Mouse (Mus musculus): ENCODE measurements around the gene Arhgef16. TPM values are rescaled to one million over a fixed set of nuclear protein-coding genes. Genes with fewer than 3 reads are reported as not detected.

The Arhgef16 gene
- polyA plus RNA-seq, 1 experiment: 12.3 TPM

DNA sequence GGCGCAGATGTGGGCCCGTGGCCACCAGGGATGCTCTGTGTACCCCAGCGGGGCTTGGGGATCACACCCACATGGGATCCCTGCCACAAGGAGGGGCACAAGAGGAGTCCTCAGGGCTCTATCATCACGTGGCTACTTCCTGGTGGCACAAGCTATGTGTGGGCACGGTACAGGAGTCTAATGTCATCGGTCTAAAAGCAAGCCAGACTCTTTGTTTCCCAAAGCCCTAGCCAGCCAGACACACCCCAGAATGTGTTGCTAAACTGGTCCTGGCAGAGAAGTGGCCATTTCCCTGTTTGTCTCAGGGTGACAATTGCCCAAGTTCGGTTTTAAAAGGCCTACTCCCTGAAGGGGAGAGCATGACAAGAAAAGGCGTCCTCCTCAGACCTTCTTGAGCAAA lies 31.8 kb upstream of the Arhgef16 start:
- DNase-seq: no peak
- TF ChIP-seq POLR2A (IDR thresholded peaks at IDR 0.05; ENCODE audit: control insufficient read depth, extremely low read depth, insufficient read depth, low read length, poor library complexity) (no peak), CTCF (IDR thresholded peaks at IDR 0.05; ENCODE audit: borderline replicate concordance, control insufficient read depth, extremely low read depth, insufficient read depth, low read length, poor library complexity) (no peak)
- 76% methylated on average over 8 of the region's 8 CpGs for WGBS
- H3K4me3 ChIP-seq (ENCODE audit: control insufficient read depth, insufficient read depth, low read length): no peak overlapping the region
- no peaks in the 10 kb centered on the region for H3K4me1 ChIP-seq (replicated peaks; ENCODE audit: control insufficient read depth, insufficient read depth, low read length)
- H3K27ac ChIP-seq (ENCODE audit: control insufficient read depth, insufficient read depth, low read length): no peak overlapping the region
- H3K27me3 ChIP-seq (ENCODE audit: control insufficient read depth, insufficient read depth, low read length): no peaks in the 10 kb centered on the region
- H3K36me3 ChIP-seq (ENCODE audit: control insufficient read depth, insufficient read depth, low read length): no peaks in the 10 kb centered on the region

DNA sequence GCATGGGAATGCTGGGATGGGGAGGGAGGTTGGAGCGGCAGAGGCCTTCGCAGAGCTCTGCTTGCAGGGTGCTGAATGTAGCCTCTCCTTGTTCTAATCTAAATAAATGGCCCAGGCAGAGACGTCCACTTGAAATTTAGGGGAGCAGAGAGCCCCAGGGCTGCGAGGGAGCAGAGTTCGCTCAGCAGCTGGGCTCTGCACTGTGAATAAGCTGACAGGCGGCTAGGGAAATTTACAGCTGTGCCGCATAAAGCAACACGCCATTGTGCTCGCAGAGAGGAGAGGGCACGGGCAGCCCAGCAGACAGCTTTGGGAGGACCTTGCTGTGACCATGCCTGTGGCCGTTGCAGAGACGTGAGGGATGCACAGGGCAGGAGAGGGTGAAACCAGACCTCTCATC lies 29.8 kb upstream of the Arhgef16 start:
- no peaks in the 10 kb centered on the region for H3K4me1 ChIP-seq (replicated peaks; ENCODE audit: control insufficient read depth, insufficient read depth, low read length)
- H3K36me3 ChIP-seq (ENCODE audit: control insufficient read depth, insufficient read depth, low read length): no peaks in the 10 kb centered on the region
- H3K27me3 ChIP-seq (ENCODE audit: control insufficient read depth, insufficient read depth, low read length): no peaks in the 10 kb centered on the region
- DNase-seq: no peak
- WGBS: 92% methylated on average over 12 of the region's 12 CpGs
- TF ChIP-seq CTCF (IDR thresholded peaks at IDR 0.05; ENCODE audit: borderline replicate concordance, control insufficient read depth, extremely low read depth, insufficient read depth, low read length, poor library complexity) (no peak), POLR2A (IDR thresholded peaks at IDR 0.05; ENCODE audit: control insufficient read depth, extremely low read depth, insufficient read depth, low read length, poor library complexity) (no peak)
- no peak overlapping the region for H3K4me3 ChIP-seq (ENCODE audit: control insufficient read depth, insufficient read depth, low read length)
- no peak overlapping the region for H3K27ac ChIP-seq (ENCODE audit: control insufficient read depth, insufficient read depth, low read length)

DNA sequence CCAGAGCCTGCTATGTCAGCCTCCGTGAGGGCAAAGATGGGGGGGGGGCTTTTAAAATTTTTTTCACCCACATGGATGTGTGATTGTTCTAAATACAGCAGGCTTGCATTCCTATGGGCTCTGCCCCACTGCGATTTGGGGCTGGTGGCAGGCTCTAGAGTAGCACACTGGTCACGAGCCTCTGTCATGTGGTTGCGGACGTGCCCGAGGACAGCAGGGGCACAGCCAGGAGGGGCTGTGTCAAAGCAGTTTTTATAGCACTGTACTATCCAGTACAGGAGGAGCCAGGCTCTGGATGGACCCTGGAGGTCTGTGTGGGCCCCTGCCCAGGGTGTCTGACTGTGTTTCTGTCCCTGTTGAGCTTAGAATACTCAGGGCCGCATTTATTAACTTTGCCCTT lies 28.5 kb upstream of the Arhgef16 start:
- no peak overlapping the region for H3K27ac ChIP-seq (ENCODE audit: control insufficient read depth, insufficient read depth, low read length)
- WGBS: 97% methylated on average over 7 of the region's 7 CpGs

DNA sequence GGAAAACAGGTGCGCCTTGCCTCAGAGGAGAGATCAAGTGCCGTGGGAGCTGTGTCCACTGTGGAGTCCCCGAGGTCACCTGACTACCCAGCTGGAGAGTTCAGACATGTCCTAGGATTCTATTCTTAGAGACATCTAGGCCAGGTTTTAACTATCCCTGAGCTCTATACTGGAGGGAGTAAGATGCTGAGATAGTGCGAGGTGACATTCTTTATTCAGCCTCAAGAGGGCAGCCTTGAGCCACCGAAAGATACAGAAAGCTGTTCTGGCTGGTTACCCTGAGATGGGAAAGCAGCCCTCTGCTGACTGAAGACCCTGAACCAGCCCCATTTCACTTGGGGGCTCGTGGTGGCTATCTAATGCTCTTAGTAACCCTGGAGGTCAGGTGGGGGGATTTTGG lies 27.4 kb upstream of the Arhgef16 start:
- H3K36me3 ChIP-seq (ENCODE audit: control insufficient read depth, insufficient read depth, low read length): no peaks in the 10 kb centered on the region
- H3K4me3 ChIP-seq (ENCODE audit: control insufficient read depth, insufficient read depth, low read length): no peak overlapping the region
- 33% methylated on average over 6 of the region's 6 CpGs for WGBS
- no peaks in the 10 kb centered on the region for H3K4me1 ChIP-seq (replicated peaks; ENCODE audit: control insufficient read depth, insufficient read depth, low read length)
- DNase-seq: peak; percentile 51
- H3K27me3 ChIP-seq (ENCODE audit: control insufficient read depth, insufficient read depth, low read length): no peaks in the 10 kb centered on the region
- H3K27ac ChIP-seq (ENCODE audit: control insufficient read depth, insufficient read depth, low read length): no peak overlapping the region
- TF ChIP-seq POLR2A (IDR thresholded peaks at IDR 0.05; ENCODE audit: control insufficient read depth, extremely low read depth, insufficient read depth, low read length, poor library complexity) (no peak), CTCF (IDR thresholded peaks at IDR 0.05; ENCODE audit: borderline replicate concordance, control insufficient read depth, extremely low read depth, insufficient read depth, low read length, poor library complexity) (no peak)

More for the DNA sequence above, 28.5 kb upstream of the Arhgef16 start:
- Histone ChIP-seq H3K36me3 (ENCODE audit: control insufficient read depth, insufficient read depth, low read length) (no peaks in the 10 kb centered on the region), H3K4me1 (replicated peaks; ENCODE audit: control insufficient read depth, insufficient read depth, low read length) (no peaks in the 10 kb centered on the region), H3K27me3 (ENCODE audit: control insufficient read depth, insufficient read depth, low read length) (no peaks in the 10 kb centered on the region), H3K4me3 (ENCODE audit: control insufficient read depth, insufficient read depth, low read length) (no peak overlapping the region)
- no peak for TF ChIP-seq POLR2A (IDR thresholded peaks at IDR 0.05; ENCODE audit: control insufficient read depth, extremely low read depth, insufficient read depth, low read length, poor library complexity)
- TF ChIP-seq CTCF (IDR thresholded peaks at IDR 0.05; ENCODE audit: borderline replicate concordance, control insufficient read depth, extremely low read depth, insufficient read depth, low read length, poor library complexity): no peak
- no peak for DNase-seq

DNA sequence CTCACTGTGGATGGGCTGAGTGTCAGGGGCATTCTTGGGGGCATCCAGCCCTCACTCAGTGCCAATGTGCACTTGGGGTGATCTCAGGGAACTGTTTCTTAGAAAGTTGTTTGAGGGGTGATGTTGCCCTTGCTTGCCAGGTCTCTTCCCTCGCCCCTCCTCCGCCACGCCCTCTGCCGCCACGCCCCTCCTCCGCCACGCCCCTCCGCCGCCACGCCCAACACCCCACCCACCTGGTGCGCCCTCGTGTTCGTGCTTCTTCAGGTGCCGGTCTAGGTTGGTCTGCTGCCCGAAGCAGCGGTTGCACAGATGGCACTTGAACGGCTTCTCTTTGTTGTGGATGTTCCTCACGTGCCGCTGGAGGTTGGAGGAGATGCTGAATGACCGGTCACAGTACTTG lies 27.0 kb upstream of the Arhgef16 start:
- Histone ChIP-seq H3K27ac (ENCODE audit: control insufficient read depth, insufficient read depth, low read length) (no peak overlapping the region), H3K4me1 (replicated peaks; ENCODE audit: control insufficient read depth, insufficient read depth, low read length) (no peaks in the 10 kb centered on the region), H3K27me3 (ENCODE audit: control insufficient read depth, insufficient read depth, low read length) (no peaks in the 10 kb centered on the region), H3K36me3 (ENCODE audit: control insufficient read depth, insufficient read depth, low read length) (no peaks in the 10 kb centered on the region), H3K4me3 (ENCODE audit: control insufficient read depth, insufficient read depth, low read length) (no peak overlapping the region)
- no peak for DNase-seq
- TF ChIP-seq POLR2A (IDR thresholded peaks at IDR 0.05; ENCODE audit: control insufficient read depth, extremely low read depth, insufficient read depth, low read length, poor library complexity): no peak
- TF ChIP-seq CTCF (IDR thresholded peaks at IDR 0.05; ENCODE audit: borderline replicate concordance, control insufficient read depth, extremely low read depth, insufficient read depth, low read length, poor library complexity): no peak
- 77% methylated on average over 20 of the region's 20 CpGs for WGBS

DNA sequence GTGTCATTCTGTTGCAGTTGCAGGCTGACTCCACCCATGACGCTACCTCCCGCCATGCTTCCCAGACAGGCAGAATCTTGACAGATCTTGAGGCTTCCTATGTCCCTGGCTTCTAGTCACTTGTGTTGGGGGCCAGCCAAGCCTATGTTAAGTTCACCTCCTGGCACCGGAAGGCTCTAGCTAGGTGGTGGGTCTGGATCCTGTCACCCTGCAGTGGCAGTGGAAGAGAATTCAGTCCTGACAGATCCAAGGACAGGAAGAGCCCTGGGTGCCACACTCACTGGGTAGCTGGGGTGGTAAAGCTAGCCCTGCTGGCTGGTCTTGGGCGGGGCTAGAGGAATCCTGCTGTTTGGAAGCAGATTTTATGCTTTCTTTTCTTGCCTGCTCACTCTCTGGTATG lies 23.9 kb upstream of the Arhgef16 start:
- no peaks in the 10 kb centered on the region for H3K36me3 ChIP-seq (ENCODE audit: control insufficient read depth, insufficient read depth, low read length)
- 90% methylated on average over 4 of the region's 4 CpGs for WGBS
- H3K27me3 ChIP-seq (ENCODE audit: control insufficient read depth, insufficient read depth, low read length): no peaks in the 10 kb centered on the region
- no peak for DNase-seq
- TF ChIP-seq POLR2A (IDR thresholded peaks at IDR 0.05; ENCODE audit: control insufficient read depth, extremely low read depth, insufficient read depth, low read length, poor library complexity) (no peak), CTCF (IDR thresholded peaks at IDR 0.05; ENCODE audit: borderline replicate concordance, control insufficient read depth, extremely low read depth, insufficient read depth, low read length, poor library complexity) (no peak)
- H3K4me1 ChIP-seq (replicated peaks; ENCODE audit: control insufficient read depth, insufficient read depth, low read length): no peaks in the 10 kb centered on the region
- no peak overlapping the region for H3K4me3 ChIP-seq (ENCODE audit: control insufficient read depth, insufficient read depth, low read length)
- H3K27ac ChIP-seq (ENCODE audit: control insufficient read depth, insufficient read depth, low read length): no peak overlapping the region

DNA sequence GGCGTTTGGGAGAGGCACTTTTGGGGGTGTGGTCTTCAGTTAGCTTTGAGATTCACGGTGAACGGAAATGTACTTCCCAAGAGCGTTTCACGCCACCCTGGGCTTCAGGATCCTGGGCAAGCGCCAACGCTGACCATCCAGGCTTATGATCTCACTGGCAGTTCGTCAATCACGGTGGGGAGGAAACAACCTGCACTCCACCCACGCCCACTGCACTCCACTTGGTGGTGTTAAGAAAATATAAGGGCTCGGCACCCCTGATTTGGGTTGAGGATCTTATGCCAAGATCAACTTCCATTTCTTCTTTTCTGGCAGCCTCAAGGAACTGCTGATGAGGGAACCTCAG lies 12.1 kb upstream of the Arhgef16 start:
- WGBS: 84% methylated on average over 11 of the region's 11 CpGs
- Histone ChIP-seq H3K27ac (ENCODE audit: control insufficient read depth, insufficient read depth, low read length) (no peak overlapping the region), H3K27me3 (ENCODE audit: control insufficient read depth, insufficient read depth, low read length) (no peaks in the 10 kb centered on the region), H3K4me1 (replicated peaks; ENCODE audit: control insufficient read depth, insufficient read depth, low read length) (no peaks in the 10 kb centered on the region), H3K36me3 (ENCODE audit: control insufficient read depth, insufficient read depth, low read length) (no peaks in the 10 kb centered on the region), H3K4me3 (ENCODE audit: control insufficient read depth, insufficient read depth, low read length) (no peak overlapping the region)
- DNase-seq: no peak
- TF ChIP-seq CTCF (IDR thresholded peaks at IDR 0.05; ENCODE audit: borderline replicate concordance, control insufficient read depth, extremely low read depth, insufficient read depth, low read length, poor library complexity) (no peak), POLR2A (IDR thresholded peaks at IDR 0.05; ENCODE audit: control insufficient read depth, extremely low read depth, insufficient read depth, low read length, poor library complexity) (no peak)
